Mouse (Mus musculus) ovary, adult 2 months (tissue): ENCODE data around the gene Olfr1344. TPM values are rescaled to one million over a fixed set of nuclear protein-coding genes. Genes with fewer than 3 reads are reported as not detected.

Experiments
- polyA plus RNA-seq: library from polyadenylated mRNA; depleted of rRNA; stranded (reverse); fragments of >200 nt; gene quantifications from 2 replicates; pipeline ENCODE4 v1.2.3, GENCODE M21; 2012; rRNA removed

Olfr1344 gene
- 0.26 TPM in 1 of 2 replicates, not detected in the other for polyA plus RNA-seq

DNA sequence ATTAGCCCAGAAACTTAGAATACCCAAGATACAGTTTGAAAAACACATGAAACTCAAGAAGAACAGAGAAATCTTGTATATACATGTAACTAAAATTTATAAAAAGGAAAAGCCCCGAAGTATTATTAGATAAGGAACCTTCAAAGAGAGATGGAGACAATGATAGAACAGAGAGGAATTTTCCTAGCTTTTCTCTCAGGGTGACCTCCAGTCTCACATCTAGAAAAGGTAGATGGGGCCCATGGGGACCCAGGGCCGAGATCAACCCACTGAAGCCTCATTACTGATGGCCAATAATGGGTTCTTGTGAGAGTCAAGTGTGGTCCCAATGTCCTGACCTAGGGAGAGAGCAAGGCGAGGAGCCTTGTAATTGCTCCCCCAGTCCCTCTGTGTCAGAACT, at the start of gene Olfr1344:
Gene Olfr1344, plus strand, starts transcription at position 301 of the 400 bp plus-strand sequence.

DNA sequence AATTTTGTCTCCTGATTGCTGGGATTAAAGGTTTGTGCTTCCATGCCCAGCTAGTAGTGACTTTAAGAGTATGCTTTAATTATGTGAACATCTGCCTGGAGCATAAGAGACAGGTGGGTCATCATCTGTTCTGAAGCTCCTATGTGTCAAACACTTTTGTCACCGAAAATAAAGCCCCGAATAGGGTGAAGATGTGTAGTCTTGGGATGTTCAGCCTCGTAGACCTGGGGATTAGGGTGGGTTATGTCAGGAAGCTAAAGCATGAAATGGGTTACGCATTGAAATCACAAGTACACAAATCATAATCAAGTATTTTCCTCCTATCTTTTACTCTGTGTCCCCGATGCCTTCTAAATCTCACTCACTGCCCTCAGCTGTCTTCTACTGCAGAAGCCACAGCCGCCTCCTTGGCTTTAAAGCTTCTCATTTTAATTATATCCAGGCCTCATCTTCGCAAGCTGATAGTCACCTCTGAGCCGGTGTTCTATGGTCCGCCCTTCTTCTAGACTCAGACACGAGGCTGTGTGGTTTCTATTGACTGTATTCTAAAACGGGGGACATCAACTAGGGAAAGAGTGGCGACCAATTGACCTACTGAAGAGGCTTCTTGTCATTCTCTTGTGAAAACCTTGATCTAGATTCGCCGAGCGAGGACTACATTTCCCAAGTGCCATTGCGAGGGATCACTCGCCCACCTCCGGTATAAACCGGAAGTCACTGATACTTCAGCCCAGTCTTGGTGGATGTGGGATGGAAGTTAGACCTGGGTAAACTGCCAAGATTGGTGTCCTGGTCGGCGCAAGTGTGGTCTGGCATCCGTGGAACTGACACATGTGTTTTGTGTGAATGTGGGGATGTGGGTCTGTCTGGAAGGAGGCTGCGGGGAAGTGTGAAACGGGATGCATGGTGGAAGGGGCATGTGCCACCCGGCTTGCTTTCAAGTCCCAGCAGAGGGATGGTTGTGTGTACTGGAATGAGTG, 40.2 kb upstream of the Olfr1344 start, which contains the start of gene Smim17:
Gene Smim17, plus strand, starts transcription at position 720 of the 980 bp plus-strand sequence.

DNA sequence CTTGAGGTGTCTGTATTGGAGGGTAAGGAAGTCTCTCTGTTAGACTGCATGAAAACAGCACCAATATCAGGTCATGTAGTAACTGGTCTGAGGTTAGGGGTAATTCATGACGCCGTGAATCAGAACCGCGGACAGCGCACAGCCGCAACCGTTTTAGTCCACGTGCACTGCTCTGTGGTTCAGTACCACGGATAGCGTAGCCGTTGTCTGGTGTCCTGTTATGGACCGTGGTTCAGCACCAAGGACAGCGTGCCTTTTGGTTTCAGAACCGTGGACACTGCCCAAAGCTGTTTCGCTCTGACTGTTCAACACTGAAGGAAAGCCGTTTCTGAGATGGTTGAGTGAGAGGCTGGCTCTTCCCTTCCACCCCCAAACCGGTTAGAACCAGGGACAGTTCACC, 28.4 kb upstream of the Olfr1344 start, which contains the start of gene Gm20715:
Gene Gm20715, plus strand, starts transcription at position 235 of the 400 bp plus-strand sequence.

DNA sequence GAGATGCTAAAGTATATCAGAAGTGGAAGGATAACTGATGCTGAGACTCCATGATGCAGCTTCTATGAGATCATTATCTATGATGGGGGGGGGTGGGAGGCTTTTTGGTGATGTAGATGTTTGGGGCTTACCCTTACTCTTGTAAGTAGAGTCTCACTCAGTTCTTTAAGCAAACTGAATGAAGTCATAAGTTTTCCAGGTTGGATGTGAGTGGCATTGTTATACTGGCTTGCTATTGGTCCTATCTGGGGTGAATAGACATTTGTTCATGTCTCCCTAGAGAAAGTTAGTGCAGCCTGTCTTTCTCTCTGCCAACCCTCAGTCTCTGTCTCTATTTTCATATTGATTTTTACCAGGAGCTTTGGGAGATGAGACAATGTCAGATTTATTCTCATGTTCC, 17.4 kb downstream of the Olfr1344 start, which contains the start of gene Olfr1336:
Gene Olfr1336, plus strand, starts transcription at position 301 of the 400 bp plus-strand sequence.

DNA sequence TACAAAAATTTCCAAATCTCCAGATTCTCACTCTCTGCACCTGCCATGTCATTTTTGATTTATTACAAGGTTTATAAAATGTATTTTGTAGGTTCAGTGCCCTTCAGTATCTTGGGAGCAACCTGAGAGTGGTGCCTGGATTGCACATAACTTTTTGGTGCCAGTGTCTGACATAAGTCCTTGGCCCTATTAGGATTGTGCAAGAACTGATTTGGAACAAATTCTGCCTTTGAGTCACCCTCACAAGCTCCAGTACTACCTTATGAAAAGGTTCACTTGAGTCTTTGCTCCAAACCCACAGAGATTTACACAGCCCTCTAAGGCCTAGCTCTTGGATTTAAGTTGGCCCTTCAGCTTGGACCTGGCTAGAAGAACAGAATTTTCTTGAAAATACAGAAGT, 28.5 kb downstream of the Olfr1344 start, which contains the start of gene Olfr1346:
Gene Olfr1346, plus strand, starts transcription at position 151 of the 400 bp plus-strand sequence.

DNA sequence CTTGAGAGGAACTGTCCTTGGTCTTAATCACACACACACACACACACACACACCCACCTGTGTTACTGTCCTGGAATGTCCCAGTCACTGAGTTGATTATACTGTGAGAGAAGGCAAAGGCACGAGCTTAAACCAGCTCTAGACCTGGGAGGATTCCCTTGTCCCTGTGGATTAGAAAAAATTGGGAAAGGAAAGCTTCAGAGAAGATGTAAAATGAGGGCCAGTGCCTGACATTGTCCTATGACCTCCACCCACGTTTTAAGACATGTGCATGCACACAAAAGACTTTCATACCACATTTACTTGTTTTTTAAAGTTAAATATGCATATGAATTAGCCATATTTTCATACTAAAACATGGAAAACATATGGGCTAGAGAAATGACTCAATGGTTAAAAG, 48.4 kb downstream of the Olfr1344 start, which contains the start of gene Olfr5:
Gene Olfr5, minus strand, starts transcription at position 101 of the 400 bp plus-strand sequence.

Other genes starting within 250 kb of the Olfr1344 start
- gene Galp, start 241.6 kb upstream of the Olfr1344 start, polyA plus RNA-seq = not detected in 2 replicates
- gene Zscan5b, start 216.4 kb upstream of the Olfr1344 start, polyA plus RNA-seq = not detected in 2 replicates
- 0.73 and 0.98 TPM in 2 replicates for gene Epp13, start 186.0 kb upstream of the Olfr1344 start, polyA plus RNA-seq
- gene Zfp667, start 152.1 kb upstream of the Olfr1344 start, polyA plus RNA-seq = 0.72 and 1.4 TPM in 2 replicates
- gene Zfp583, start 107.4 kb upstream of the Olfr1344 start, polyA plus RNA-seq = 2.6 and 2.8 TPM in 2 replicates
- 0.09 and 0.16 TPM in 2 replicates for gene Gm3854, start 94.9 kb upstream of the Olfr1344 start, polyA plus RNA-seq
- gene Zfp78, start 75.4 kb upstream of the Olfr1344 start, polyA plus RNA-seq = 0.20 and 0.37 TPM in 2 replicates
- 3.0 and 3.1 TPM in 2 replicates for gene Zfp28, start 55.4 kb upstream of the Olfr1344 start, polyA plus RNA-seq
- gene Smim17, start 40.0 kb upstream of the Olfr1344 start, polyA plus RNA-seq = not detected in 2 replicates
- not detected in 2 replicates for gene Gm20715, start 28.4 kb upstream of the Olfr1344 start, polyA plus RNA-seq
- gene Olfr1336, start 17.5 kb downstream of the Olfr1344 start, polyA plus RNA-seq = not detected in 2 replicates
- not detected in 2 replicates for gene Olfr1346, start 28.4 kb downstream of the Olfr1344 start, polyA plus RNA-seq
- 0.14 TPM in 1 of 2 replicates, not detected in the other for gene Olfr5, start 48.3 kb downstream of the Olfr1344 start, polyA plus RNA-seq
- not detected in 2 replicates for gene Olfr1347, start 61.1 kb downstream of the Olfr1344 start, polyA plus RNA-seq
- gene Olfr1348, start 70.1 kb downstream of the Olfr1344 start, polyA plus RNA-seq = not detected in 2 replicates
- gene Olfr1349, start 84.3 kb downstream of the Olfr1344 start, polyA plus RNA-seq = 0.22 and 0.25 TPM in 2 replicates
- gene Olfr1350, start 126.2 kb downstream of the Olfr1344 start, polyA plus RNA-seq = not detected in 2 replicates